Mouse (Mus musculus) C2C12 (cell line): ENCODE results near the gene Racgap1.

Source experiments
- CEBPB ChIP-seq: IDR thresholded peaks from one replicate; pipeline ENCODE4 v1.6.1; 2011; ENCODE audit warnings: low read depth, mild to moderate bottlenecking, control low read depth, moderate library complexity
- CTCF ChIP-seq: IDR thresholded peaks from one replicate; pipeline ENCODE4 v1.5.1; 2011; ENCODE audit not compliant: control insufficient read depth, insufficient read depth, insufficient read length
- MAX ChIP-seq: IDR thresholded peaks from one replicate; pipeline ENCODE4 v1.6.1; 2011; ENCODE audit warnings: mild to moderate bottlenecking, control low read depth
- USF1 ChIP-seq: IDR thresholded peaks from one replicate; pipeline ENCODE4 v1.6.1; 2011; ENCODE audit warnings: low read depth, mild to moderate bottlenecking, control low read depth, moderate library complexity

GRCm38 (mm10) chr15:99589704-99590103 is 61.8 kb downstream of the Racgap1 start:
- TF ChIP-seq CTCF, result no peak
- TF ChIP-seq USF1, result no peak
- no peak for TF ChIP-seq MAX
- TF ChIP-seq CEBPB, result no peak
